Mouse (Mus musculus): ENCODE data around the gene Upf3a.
"Not testable (repeated sequence)": the region's sequence is repeated elsewhere in the genome, so short reads cannot be mapped to it uniquely, and the experiment has no call there.

The Upf3a gene

GRCm38 (mm10) chr8:13785250-13785763, at the start of gene Upf3a:
TSS of gene Upf3a (plus strand) at chr8:13785615.
- DNase-seq (ENCODE audit: low read depth, low spot score) = peak; percentile 96

DNA sequence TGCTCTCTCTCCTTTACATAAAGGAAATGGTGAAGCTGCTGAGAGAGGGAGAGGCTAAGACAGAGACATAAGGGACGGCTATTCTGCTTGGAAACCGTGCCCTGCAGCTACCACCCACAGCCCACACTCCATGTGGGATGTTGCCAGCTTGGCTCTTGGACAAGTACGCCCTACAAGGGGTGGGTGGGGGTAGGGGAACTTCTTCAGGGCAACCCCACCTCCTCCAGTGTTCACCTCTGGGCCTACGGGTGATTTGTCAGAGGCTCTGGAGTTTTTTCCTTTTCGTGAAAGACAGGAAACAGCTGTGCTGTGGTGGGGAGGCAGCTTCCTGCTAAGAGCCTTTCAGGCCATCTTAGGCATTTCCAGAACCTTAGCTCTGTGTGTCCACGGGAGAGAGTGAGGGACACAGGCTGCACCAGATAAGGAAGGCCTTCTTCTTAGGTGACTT, 45.1 kb upstream of the Upf3a start:
- DNase-seq (ENCODE audit: low read depth, low spot score) = peak; percentile 40

- no peak for DNase-seq (ENCODE audit: low read depth, low spot score)
Measured at GRCm38 (mm10) chr8:13740817-13741613, 44.4 kb upstream of the Upf3a start.

DNA sequence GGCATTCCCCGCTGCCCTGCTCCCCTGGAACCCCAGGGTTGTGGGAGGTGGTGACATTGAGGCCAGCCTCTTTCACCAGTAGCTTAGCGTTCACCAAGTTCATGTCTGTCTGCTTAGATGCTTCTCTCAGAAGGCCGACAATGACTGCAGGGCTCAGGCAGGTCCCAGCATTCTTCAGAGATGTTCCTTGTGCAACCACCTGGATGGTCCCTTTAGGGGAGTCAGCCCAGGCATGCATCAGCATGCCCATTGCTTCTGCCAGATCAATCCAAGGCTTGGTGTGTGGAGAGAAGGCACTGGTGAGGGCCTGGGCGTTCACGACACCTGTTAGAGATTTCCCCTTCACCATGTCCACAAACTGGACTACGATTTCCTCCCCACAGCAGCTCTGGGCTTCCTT, 39.2 kb upstream of the Upf3a start:
- not testable (repeated sequence) for DNase-seq (ENCODE audit: low read depth, low spot score)

DNA sequence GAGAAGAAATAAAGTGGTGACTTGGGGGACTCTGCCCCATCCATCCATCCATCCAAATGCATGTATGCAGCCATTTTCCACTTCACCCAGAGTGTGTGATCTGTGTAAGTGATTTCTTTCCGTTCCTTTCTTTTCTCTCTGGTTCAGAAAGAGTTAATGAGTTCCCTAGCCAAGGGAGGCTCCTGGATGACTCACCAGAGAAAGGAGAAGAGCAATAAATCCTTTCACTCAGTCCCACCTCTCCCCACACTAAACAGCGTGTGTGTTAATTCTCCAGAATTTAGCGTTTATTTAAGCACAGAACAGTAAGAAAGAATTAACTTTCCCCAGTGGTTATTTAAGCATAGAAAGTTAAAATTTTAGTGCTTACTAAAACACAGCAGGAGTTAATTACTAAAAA, 37.8 kb upstream of the Upf3a start:
- no peak for DNase-seq (ENCODE audit: low read depth, low spot score)

DNA sequence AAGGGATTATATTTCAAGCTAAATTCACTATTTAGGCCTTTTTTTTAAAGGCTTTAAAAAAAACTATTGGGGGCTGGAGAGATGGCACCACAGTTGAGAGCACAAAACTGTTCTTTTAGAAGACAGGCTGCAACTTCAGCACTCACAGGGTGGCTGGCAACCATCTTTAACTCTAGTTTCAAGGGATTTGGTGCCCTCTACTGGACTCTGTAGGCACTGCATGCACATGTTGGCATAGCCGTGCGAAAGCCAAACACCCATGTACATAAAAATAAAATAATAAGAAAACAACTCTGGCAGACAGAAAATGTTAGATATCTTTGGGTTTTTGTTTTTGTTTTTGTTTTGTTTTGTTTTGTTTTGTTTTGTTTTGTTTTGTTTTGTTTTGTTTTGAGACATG, 31.7 kb upstream of the Upf3a start:
- peak; percentile 88 for DNase-seq (ENCODE audit: low read depth, low spot score)

GRCm38 (mm10) chr8:13756480-13756879, 28.9 kb upstream of the Upf3a start:
- DNase-seq (ENCODE audit: low read depth, low spot score) = no peak

DNA sequence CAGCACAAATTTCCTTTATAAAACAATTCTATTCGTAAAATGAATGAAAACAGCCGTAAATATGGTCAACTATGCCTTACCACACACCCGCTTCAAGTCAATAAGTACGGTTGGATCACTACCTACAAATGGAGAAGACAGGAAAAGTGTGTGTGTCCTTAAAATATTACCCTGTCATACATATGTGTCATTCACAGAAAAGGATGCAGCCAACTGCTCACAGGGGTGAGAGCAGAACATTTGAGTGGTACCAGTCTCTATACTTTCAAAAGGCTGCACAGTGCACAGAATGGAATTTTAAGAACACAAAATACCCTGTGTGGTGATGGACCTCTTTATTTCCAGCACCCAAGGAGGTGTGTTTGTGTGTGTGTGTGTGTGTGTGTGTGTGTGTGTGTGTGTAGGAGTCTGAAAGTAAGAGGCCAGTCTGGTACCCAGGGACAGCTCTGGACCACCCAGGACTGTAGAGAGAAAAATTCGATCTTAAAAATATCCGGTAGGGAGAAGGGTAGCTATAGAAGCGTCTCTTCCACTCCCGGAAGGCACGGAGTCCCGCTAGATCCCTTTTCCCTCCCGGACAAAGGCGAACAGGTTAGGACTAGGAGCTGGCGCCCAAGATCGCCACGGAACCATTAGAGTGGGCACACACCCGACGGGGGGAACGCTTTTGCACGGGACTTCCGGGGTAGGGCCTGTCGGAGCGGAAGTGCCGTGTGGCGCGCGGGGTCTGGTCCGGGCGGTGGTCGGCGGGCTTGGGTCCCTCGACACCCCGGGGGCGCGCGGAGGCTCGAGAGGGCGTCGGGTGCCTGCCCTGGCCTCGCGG, 28.2 kb upstream of the Upf3a start, which contains the start of gene Cdc16:
Cdc16 (plus strand) TSS at position 695 of the 823 bp plus-strand sequence.
- DNase-seq (ENCODE audit: low read depth, low spot score) = peak; percentile 90

DNA sequence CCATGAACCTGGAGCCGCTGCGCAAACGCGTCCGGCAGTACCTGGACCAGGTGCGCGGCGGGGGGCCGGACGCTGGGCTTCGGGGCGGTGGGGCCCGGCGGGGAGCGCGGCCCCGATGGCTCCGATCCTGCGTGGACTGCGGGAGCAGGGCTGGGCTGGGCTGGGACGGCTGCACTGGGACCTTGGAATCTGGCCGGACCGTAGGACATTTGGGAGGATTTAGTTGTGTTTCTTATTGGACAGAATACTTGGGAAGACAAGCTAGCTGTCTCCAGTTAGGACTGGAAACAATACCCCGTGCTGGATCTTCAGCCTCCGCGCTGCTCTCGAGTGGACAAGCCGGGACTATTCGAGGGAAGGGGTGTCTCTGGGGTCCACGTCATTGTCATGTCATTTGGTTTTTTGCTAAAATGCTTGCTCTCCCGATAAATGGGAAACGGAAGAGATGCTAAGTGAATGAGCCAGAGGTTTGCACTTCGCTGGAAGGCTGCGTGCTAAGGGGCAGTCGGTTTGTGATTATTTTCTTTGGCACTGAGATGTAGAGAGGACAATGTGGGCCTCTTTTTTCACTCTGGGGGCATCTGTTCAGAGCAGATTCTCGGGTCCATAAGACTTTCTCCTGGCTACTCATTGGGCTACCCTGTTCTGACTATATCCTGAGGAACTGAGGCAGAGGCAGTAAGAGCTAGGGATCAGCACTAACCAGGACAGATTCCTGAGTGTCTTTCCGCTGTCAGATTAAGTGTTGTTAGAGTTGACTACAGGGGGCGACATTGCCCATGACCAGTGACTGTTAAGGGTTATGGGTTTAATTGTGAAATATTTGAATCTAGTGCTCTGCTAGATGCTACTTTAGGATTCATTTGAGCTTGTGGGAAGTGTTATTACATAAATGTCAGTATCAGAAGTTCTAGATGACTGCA, 27.3 kb upstream of the Upf3a start:
- peak; percentile 80 for DNase-seq (ENCODE audit: low read depth, low spot score)

DNA sequence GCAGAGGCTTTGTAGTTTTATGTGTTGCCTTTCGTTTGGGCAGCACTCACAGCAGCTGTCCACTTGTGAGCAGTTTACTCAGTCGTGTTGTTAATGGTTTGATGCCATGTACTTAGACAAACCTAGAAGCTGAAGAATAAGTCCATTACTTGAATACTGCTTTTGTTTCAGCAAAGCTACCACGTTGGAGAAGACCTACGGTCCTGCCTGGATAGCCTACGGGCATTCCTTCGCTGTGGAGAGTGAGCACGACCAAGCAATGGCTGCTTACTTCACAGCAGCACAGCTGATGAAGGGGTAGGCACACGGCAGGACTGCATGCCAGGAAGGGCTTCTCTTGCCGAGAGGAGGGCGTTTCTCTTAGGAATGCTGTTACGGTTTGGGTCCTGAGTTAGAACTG, 16.2 kb upstream of the Upf3a start:
- DNase-seq (ENCODE audit: low read depth, low spot score) = no peak

- DNase-seq (ENCODE audit: low read depth, low spot score) = no peak
Measured at GRCm38 (mm10) chr8:13780536-13780935, 4.9 kb upstream of the Upf3a start.

GRCm38 (mm10) chr8:13785764-13786299, 417 bp downstream of the Upf3a start:
- peak; percentile 99 for DNase-seq (ENCODE audit: low read depth, low spot score)

GRCm38 (mm10) chr8:13789606-13790005, 4.2 kb downstream of the Upf3a start:
- DNase-seq (ENCODE audit: low read depth, low spot score) = no peak

GRCm38 (mm10) chr8:13793097-13793745, 7.8 kb downstream of the Upf3a start:
- no peak for DNase-seq (ENCODE audit: low read depth, low spot score)

- DNase-seq (ENCODE audit: low read depth, low spot score) = no peak
Measured at GRCm38 (mm10) chr8:13793746-13794101, 8.3 kb downstream of the Upf3a start.

DNA sequence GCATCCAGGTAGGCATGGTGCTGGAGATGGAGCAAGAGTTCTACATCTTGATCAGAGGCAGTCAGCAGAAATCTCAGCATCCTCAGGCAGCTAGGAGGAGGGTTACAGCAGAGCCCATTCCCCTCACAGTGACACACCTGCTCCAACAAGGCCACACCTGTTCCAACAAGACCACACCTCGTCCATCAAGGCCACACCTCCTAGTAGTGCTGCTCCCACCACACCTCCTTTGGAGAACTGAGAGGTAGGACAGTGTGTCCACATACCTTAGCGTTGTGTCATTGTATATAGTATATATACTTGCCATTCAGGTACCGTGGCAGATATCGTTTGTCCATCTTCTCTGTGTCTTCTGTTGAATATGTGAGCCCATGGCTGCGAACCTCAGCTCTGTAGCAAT, 12.3 kb downstream of the Upf3a start:
- no peak for DNase-seq (ENCODE audit: low read depth, low spot score)

DNA sequence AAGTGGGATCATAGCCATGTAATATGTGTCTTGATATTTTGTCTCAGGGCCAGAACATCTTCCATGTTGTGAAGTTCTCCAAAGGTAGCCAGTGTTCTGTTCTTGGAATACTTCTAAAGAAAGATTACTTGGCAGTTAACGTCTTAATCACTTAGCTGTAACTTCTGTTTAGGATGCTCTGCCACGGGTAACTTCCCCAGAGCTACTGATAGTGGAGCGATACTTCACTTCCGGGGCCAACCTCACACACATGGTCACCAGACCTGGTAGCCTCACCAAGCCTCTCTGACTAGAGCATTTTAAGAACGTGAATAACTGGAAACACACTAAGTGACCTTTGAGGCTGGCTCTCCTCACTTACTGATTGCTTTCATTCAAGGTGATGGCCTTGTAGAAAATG, 14.2 kb downstream of the Upf3a start:
- no peak for DNase-seq (ENCODE audit: low read depth, low spot score)

DNA sequence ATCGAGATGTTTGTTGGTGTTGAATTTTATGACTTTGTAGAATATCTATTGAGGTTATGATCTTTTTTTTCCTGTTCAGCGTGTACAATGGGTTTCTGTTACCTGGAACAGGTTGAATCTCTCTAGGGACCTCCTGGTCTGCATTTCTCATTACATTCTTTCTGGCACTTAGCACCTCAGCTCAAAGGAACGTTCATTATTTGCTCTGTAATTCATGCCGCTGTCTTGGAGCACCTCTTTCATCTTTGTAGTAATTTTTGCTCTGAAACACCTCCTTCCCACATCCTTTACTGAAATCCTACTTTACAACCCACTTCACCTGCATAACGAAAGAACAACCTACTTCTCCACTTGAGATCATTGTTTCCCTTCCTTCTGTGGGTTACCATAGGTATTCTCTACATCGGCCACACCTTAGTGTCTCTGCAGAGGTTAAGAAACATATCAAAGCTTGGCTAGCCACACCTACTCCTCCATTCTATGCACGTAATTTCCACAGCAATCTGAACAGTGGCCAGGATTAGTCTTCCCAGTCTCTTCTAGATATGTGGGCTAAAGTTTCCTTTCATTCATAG, 43.3 kb downstream of the Upf3a start:
- DNase-seq (ENCODE audit: low read depth, low spot score) = no peak

DNA sequence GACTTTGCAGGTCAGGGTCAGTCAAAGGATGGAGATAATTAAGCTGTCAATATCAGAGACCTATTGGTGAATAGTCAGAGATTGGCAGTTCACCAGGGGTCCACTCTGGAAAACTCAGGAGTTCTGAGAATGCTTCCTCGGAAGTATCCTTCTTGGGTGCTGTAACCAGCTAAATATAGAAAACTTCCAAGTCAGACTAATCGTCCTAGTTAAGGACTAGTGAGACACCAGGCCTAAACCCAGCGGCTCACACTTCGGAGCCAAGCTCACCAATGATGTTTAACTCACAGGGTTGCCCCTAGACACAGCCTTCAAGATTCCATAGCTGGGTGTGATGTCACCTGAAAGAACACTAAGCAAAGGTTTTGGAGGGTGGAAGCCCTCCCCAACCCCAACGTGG, 52.9 kb downstream of the Upf3a start, which contains the start of gene AF366264:
AF366264 (minus strand) TSS at position 101 of the 400 bp plus-strand sequence.
- DNase-seq (ENCODE audit: low read depth, low spot score) = not testable (repeated sequence)

GRCm38 (mm10) chr8:13843286-13843685, 57.9 kb downstream of the Upf3a start:
- DNase-seq (ENCODE audit: low read depth, low spot score) = not testable (repeated sequence)

All from CD4-positive, CD25-positive, alpha-beta regulatory T cell, adult 2 months (primary cell).